Mouse (Mus musculus): ENCODE measurements around the gene Sv2c. TPM values are rescaled to one million over a fixed set of nuclear protein-coding genes. Genes with fewer than 3 reads are reported as not detected.

Sv2c gene
- total and polyA plus RNA-seq, 2 experiments from 2014 or later = 0.15 to 0.25 TPM

GRCm38 (mm10) chr13:95961191-95961791 is 171.1 kb downstream of the Sv2c start:
- DNase-seq (ENCODE audit: low spot score) = peak; percentile 54
- peaks cover 3% of the 10 kb centered on the region; the same call in 1 of the 2 replicates for H3K4me1 ChIP-seq (ENCODE audit: control insufficient read depth, insufficient read depth)
- 13% methylated on average over 29 of the region's 29 CpGs for WGBS

GRCm38 (mm10) chr13:95960477-95961185 is 171.7 kb downstream of the Sv2c start:
- Histone ChIP-seq H3K27ac (ENCODE audit: low read depth) (0 out of 2 replicates have a peak overlapping the region, but pooled peaks have one; percentile 7), H3K27me3 (ENCODE audit: control insufficient read depth, insufficient read depth, low read length) (peaks cover 9% of the 10 kb centered on the region; the same call in 1 of the 2 replicates), H3K9me3 (replicated peaks; ENCODE audit: control insufficient read depth, low read length) (no peaks in the 10 kb centered on the region), H3K9ac (replicated peaks; ENCODE audit: low read depth, low read length) (0 out of 2 replicates have a peak overlapping the region, but pooled peaks have one; percentile 35), H3K36me3 (replicated peaks; ENCODE audit: control insufficient read depth, insufficient read depth, low read length) (no peaks in the 10 kb centered on the region), H3K4me1 (ENCODE audit: control insufficient read depth, insufficient read depth) (peaks cover 3% of the 10 kb centered on the region; the same call in 1 of the 2 replicates), H3K4me3 (ENCODE audit: low read depth, low read length) (peak overlapping the region; percentile 42), H3K4me2 (ENCODE audit: low read depth, low read length) (peak overlapping the region; percentile 72)
- 11% methylated on average over 10 of the region's 10 CpGs for WGBS
- peak; percentile 9; the same call in 1 of the 2 replicates for ATAC-seq (ENCODE audit: insufficient read depth, low read depth)
- TF ChIP-seq CTCF (IDR thresholded peaks at IDR 0.05; ENCODE audit: low read depth) (no peak), EP300 (IDR thresholded peaks at IDR 0.05; ENCODE audit: low read depth) (no peak)
- no peak for DNase-seq (ENCODE audit: low spot score)

More at GRCm38 (mm10) chr13:95961191-95961791, 171.1 kb downstream of the Sv2c start:
- Histone ChIP-seq H3K9me3 (replicated peaks; ENCODE audit: control insufficient read depth, low read length) (no peaks in the 10 kb centered on the region), H3K4me3 (ENCODE audit: low read depth, low read length) (peak overlapping the region; percentile 42), H3K36me3 (replicated peaks; ENCODE audit: control insufficient read depth, insufficient read depth, low read length) (no peaks in the 10 kb centered on the region), H3K9ac (replicated peaks; ENCODE audit: low read depth, low read length) (peak overlapping the region; percentile 35; the same call in 1 of the 2 replicates), H3K27ac (ENCODE audit: low read depth) (peak overlapping the region; percentile 7; the same call in 1 of the 2 replicates), H3K27me3 (ENCODE audit: control insufficient read depth, insufficient read depth, low read length) (peaks cover 9% of the 10 kb centered on the region; the same call in 1 of the 2 replicates), H3K4me2 (ENCODE audit: low read depth, low read length) (peak overlapping the region; percentile 72)
- peak; percentile 39; the same call in 1 of the 2 replicates for ATAC-seq (ENCODE audit: insufficient read depth, low read depth)
- no peak for TF ChIP-seq CTCF (IDR thresholded peaks at IDR 0.05; ENCODE audit: low read depth)
- no peak for TF ChIP-seq EP300 (IDR thresholded peaks at IDR 0.05; ENCODE audit: low read depth)

- DNase-seq (ENCODE audit: low spot score) (no peak), ATAC-seq (ENCODE audit: insufficient read depth, low read depth) (no peak)
- no peaks in the 10 kb centered on the region for H3K36me3 ChIP-seq (replicated peaks; ENCODE audit: control insufficient read depth, insufficient read depth, low read length)
- H3K4me2 ChIP-seq (ENCODE audit: low read depth, low read length) = peak overlapping the region; percentile 44; the same call in 1 of the 2 replicates
- peaks cover 9% of the 10 kb centered on the region; the same call in 1 of the 2 replicates for H3K27me3 ChIP-seq (ENCODE audit: control insufficient read depth, insufficient read depth, low read length)
- H3K4me3 ChIP-seq (ENCODE audit: low read depth, low read length) = no peak overlapping the region; the same call in 1 of the 2 replicates
- no peaks in the 10 kb centered on the region; the same call in 1 of the 2 replicates for H3K4me1 ChIP-seq (ENCODE audit: control insufficient read depth, insufficient read depth)
- TF ChIP-seq EP300 (IDR thresholded peaks at IDR 0.05; ENCODE audit: low read depth) = no peak
- 23% methylated on average over 14 of the region's 14 CpGs for WGBS
- no peak overlapping the region for H3K27ac ChIP-seq (ENCODE audit: low read depth)
- H3K9me3 ChIP-seq (replicated peaks; ENCODE audit: control insufficient read depth, low read length) = no peaks in the 10 kb centered on the region
- no peak overlapping the region for H3K9ac ChIP-seq (replicated peaks; ENCODE audit: low read depth, low read length)
Observed at GRCm38 (mm10) chr13:95959651-95960476, 172.5 kb downstream of the Sv2c start.

GRCm38 (mm10) chr13:95957134-95957533 is 175.2 kb downstream of the Sv2c start:
- Histone ChIP-seq H3K9me3 (replicated peaks; ENCODE audit: control insufficient read depth, low read length) (no peaks in the 10 kb centered on the region), H3K36me3 (replicated peaks; ENCODE audit: control insufficient read depth, insufficient read depth, low read length) (no peaks in the 10 kb centered on the region), H3K4me2 (ENCODE audit: low read depth, low read length) (peak overlapping the region; percentile 23), H3K4me1 (ENCODE audit: control insufficient read depth, insufficient read depth) (no peaks in the 10 kb centered on the region), H3K27me3 (ENCODE audit: control insufficient read depth, insufficient read depth, low read length) (0 out of 2 replicates have a peak, but pooled peaks cover 4% of the 10 kb centered on the region), H3K27ac (ENCODE audit: low read depth) (no peak overlapping the region; the same call in 1 of the 2 replicates), H3K4me3 (ENCODE audit: low read depth, low read length) (no peak overlapping the region), H3K9ac (replicated peaks; ENCODE audit: low read depth, low read length) (no peak overlapping the region)
- ATAC-seq (ENCODE audit: insufficient read depth, low read depth) (no peak), DNase-seq (ENCODE audit: low spot score) (peak; percentile 63)
- 19% methylated on average over 10 of the region's 10 CpGs for WGBS
- TF ChIP-seq CTCF (IDR thresholded peaks at IDR 0.05; ENCODE audit: low read depth) (no peak), EP300 (IDR thresholded peaks at IDR 0.05; ENCODE audit: low read depth) (no peak)

- H3K9me3 ChIP-seq (replicated peaks; ENCODE audit: control insufficient read depth, low read length) = no peaks in the 10 kb centered on the region
- H3K9ac ChIP-seq (replicated peaks; ENCODE audit: low read depth, low read length) = no peak overlapping the region
- TF ChIP-seq CTCF (IDR thresholded peaks at IDR 0.05; ENCODE audit: low read depth) (no peak), EP300 (IDR thresholded peaks at IDR 0.05; ENCODE audit: low read depth) (no peak)
- 80% methylated on average over 2 of the region's 2 CpGs for WGBS
- H3K27ac ChIP-seq (ENCODE audit: low read depth) = no peak overlapping the region; the same call in 1 of the 2 replicates
- H3K4me1 ChIP-seq (ENCODE audit: control insufficient read depth, insufficient read depth) = no peaks in the 10 kb centered on the region
- DNase-seq (ENCODE audit: low spot score) = no peak
- no peak overlapping the region for H3K4me2 ChIP-seq (ENCODE audit: low read depth, low read length)
- H3K27me3 ChIP-seq (ENCODE audit: control insufficient read depth, insufficient read depth, low read length) = 0 out of 2 replicates have a peak, but pooled peaks cover 4% of the 10 kb centered on the region
- H3K4me3 ChIP-seq (ENCODE audit: low read depth, low read length) = no peak overlapping the region
- ATAC-seq (ENCODE audit: insufficient read depth, low read depth) = no peak
- H3K36me3 ChIP-seq (replicated peaks; ENCODE audit: control insufficient read depth, insufficient read depth, low read length) = no peaks in the 10 kb centered on the region
Observed at GRCm38 (mm10) chr13:95956327-95956781, 176.0 kb downstream of the Sv2c start.
